Mouse (Mus musculus) ES-E14 (cell line): ENCODE data around the gene Taldo1.

Experiments
- CHD2 ChIP-seq: IDR thresholded peaks from 2 replicates; pipeline ENCODE4 v1.6.1; 2014; ENCODE audit warnings: mild to moderate bottlenecking, low read depth, low read length, inconsistent platforms
- HCFC1 ChIP-seq: IDR thresholded peaks from 2 replicates; pipeline ENCODE4 v1.6.1; 2012; ENCODE audit warnings: low read length, inconsistent platforms, borderline replicate concordance; ENCODE audit not compliant: insufficient read depth
- MAFK ChIP-seq: IDR thresholded peaks from 2 replicates; pipeline ENCODE4 v1.6.1; 2014; ENCODE audit warnings: mild to moderate bottlenecking, low read depth, low read length, inconsistent platforms; ENCODE audit not compliant: insufficient read depth
- ZC3H11A ChIP-seq: IDR thresholded peaks from 2 replicates; pipeline ENCODE4 v1.6.1; 2012; ENCODE audit warnings: low read depth, mild to moderate bottlenecking, inconsistent platforms, low read length, borderline replicate concordance
- ZNF384 ChIP-seq: IDR thresholded peaks from 2 replicates; pipeline ENCODE4 v1.6.1; 2012; ENCODE audit warnings: low read depth, low read length, inconsistent platforms

- TF ChIP-seq HCFC1 (no peak), MAFK (no peak), ZNF384 (no peak), ZC3H11A (peak; percentile 36; the same call in 1 of the 2 replicates), CHD2 (no peak)
Observed at GRCm38 (mm10) chr7:141403305-141403704, 11.3 kb downstream of the Taldo1 start.
